Mouse (Mus musculus): ENCODE measurements around the gene Slc38a3. TPM values are rescaled to one million over a fixed set of nuclear protein-coding genes. Genes with fewer than 3 reads are reported as not detected.
"Not testable (repeated sequence)": the region's sequence is repeated elsewhere in the genome, so short reads cannot be mapped to it uniquely, and the experiment has no call there.

Gene Slc38a3
- polyA plus RNA-seq, 1 experiment from 2014 or later: 12.5 TPM

- peaks cover 39% of the 10 kb centered on the region for H3K36me3 ChIP-seq
- H3K4me3 ChIP-seq: no peak overlapping the region
- H3K4me1 ChIP-seq: peaks cover 52% of the 10 kb centered on the region
Measured at GRCm38 (mm10) chr9:107693433-107693987, 24.2 kb upstream of the Slc38a3 start.

GRCm38 (mm10) chr9:107692785-107693184 is 23.5 kb upstream of the Slc38a3 start:
- H3K36me3 ChIP-seq: peaks cover 46% of the 10 kb centered on the region
- peaks cover 8% of the 10 kb centered on the region for H3K27me3 ChIP-seq
- H3K9ac ChIP-seq: no peak overlapping the region
- no peak for ATAC-seq (ENCODE audit: low FRiP score)
- H3K4me3 ChIP-seq: no peak overlapping the region
- H3K9me3 ChIP-seq (replicated peaks): no peaks in the 10 kb centered on the region
- H3K4me1 ChIP-seq: peaks cover 44% of the 10 kb centered on the region
- 78% methylated on average over 5 of the region's 5 CpGs for WGBS
- no peak overlapping the region for H3K4me2 ChIP-seq (replicated peaks)
- no peak overlapping the region for H3K27ac ChIP-seq

More at GRCm38 (mm10) chr9:107693433-107693987, 24.2 kb upstream of the Slc38a3 start:
- Histone ChIP-seq H3K27ac (no peak overlapping the region), H3K4me2 (replicated peaks) (no peak overlapping the region), H3K27me3 (peaks cover 8% of the 10 kb centered on the region), H3K9me3 (replicated peaks) (no peaks in the 10 kb centered on the region), H3K9ac (no peak overlapping the region)
- ATAC-seq (ENCODE audit: low FRiP score): no peak
- 60% methylated on average over 4 of the region's 4 CpGs for whole genome bisulfite sequencing

DNA sequence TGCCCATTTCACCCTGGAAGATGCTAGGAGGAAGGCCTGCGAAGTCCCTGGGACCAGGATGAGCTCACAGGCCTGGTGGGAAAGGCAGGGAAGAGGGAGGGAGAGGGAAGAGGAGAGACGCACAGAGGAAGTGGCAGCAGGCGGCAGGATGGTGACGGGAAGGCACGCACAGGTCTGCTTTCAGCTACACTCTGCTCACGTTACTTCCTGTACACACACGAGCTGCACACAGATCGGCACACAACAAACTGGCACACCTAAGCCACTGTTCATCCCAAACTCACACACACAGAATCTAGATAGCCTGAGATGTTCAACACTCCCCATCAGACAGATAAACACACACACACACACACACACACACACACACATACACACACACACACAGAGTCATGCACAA is 21.1 kb upstream of the Slc38a3 start:
- WGBS: 88% methylated on average over 8 of the region's 8 CpGs
- no peak overlapping the region for H3K27ac ChIP-seq

GRCm38 (mm10) chr9:107688939-107689338 is 19.6 kb upstream of the Slc38a3 start:
- Histone ChIP-seq H3K9ac (no peak overlapping the region), H3K36me3 (peaks cover 77% of the 10 kb centered on the region), H3K27ac (no peak overlapping the region), H3K9me3 (replicated peaks) (no peaks in the 10 kb centered on the region), H3K27me3 (peaks cover 7% of the 10 kb centered on the region), H3K4me2 (replicated peaks) (no peak overlapping the region), H3K4me1 (peaks cover 12% of the 10 kb centered on the region), H3K4me3 (no peak overlapping the region)
- WGBS: 83% methylated on average over 7 of the region's 7 CpGs
- ATAC-seq (ENCODE audit: low FRiP score): no peak

More for the DNA sequence above, 21.1 kb upstream of the Slc38a3 start:
- peaks cover 65% of the 10 kb centered on the region for H3K36me3 ChIP-seq
- no peak overlapping the region for H3K4me3 ChIP-seq
- ATAC-seq (ENCODE audit: low FRiP score): no peak
- H3K27me3 ChIP-seq: peaks cover 7% of the 10 kb centered on the region
- H3K4me2 ChIP-seq (replicated peaks): no peak overlapping the region
- no peak overlapping the region for H3K9ac ChIP-seq
- H3K9me3 ChIP-seq (replicated peaks): no peaks in the 10 kb centered on the region
- peaks cover 20% of the 10 kb centered on the region for H3K4me1 ChIP-seq

DNA sequence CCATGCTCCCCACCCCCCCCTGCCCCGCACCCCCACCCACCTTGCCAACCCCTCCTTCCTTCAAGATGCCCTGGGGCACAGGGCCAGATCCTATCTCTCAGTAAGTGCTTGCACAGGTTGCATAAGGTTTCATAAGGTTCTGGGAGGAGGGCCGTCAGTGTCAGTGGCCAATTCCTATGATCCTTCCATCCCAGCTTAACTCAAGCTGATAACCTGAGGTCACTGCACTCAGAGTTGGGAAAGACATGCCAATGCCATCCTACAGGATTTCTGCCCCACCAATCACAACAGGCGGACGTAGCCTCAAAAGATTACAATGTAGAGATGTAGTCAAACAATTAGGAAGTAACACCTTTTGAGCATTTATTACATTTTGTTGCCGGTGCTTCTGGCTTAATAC is 19.1 kb upstream of the Slc38a3 start:
- Histone ChIP-seq H3K27ac (no peak overlapping the region), H3K4me3 (no peak overlapping the region), H3K4me1 (peaks cover 8% of the 10 kb centered on the region; the same call in 1 of the 2 replicates), H3K27me3 (peaks cover 7% of the 10 kb centered on the region), H3K9me3 (replicated peaks) (no peaks in the 10 kb centered on the region), H3K36me3 (peaks cover 83% of the 10 kb centered on the region), H3K4me2 (replicated peaks) (no peak overlapping the region), H3K9ac (no peak overlapping the region)
- 88% methylated on average over 5 of the region's 5 CpGs for WGBS
- no peak for ATAC-seq (ENCODE audit: low FRiP score)

GRCm38 (mm10) chr9:107685231-107685981 is 16.1 kb upstream of the Slc38a3 start:
- peaks cover 4% of the 10 kb centered on the region; the same call in 1 of the 2 replicates for H3K27me3 ChIP-seq
- H3K9ac ChIP-seq: no peak overlapping the region
- no peak overlapping the region for H3K4me2 ChIP-seq (replicated peaks)
- WGBS: 39% methylated on average over 17 of the region's 17 CpGs
- H3K4me1 ChIP-seq: no peaks in the 10 kb centered on the region
- ATAC-seq (ENCODE audit: low FRiP score): no peak
- H3K27ac ChIP-seq: no peak overlapping the region
- no peaks in the 10 kb centered on the region for H3K9me3 ChIP-seq (replicated peaks)
- no peak overlapping the region for H3K4me3 ChIP-seq
- H3K36me3 ChIP-seq: peaks cover 73% of the 10 kb centered on the region

DNA sequence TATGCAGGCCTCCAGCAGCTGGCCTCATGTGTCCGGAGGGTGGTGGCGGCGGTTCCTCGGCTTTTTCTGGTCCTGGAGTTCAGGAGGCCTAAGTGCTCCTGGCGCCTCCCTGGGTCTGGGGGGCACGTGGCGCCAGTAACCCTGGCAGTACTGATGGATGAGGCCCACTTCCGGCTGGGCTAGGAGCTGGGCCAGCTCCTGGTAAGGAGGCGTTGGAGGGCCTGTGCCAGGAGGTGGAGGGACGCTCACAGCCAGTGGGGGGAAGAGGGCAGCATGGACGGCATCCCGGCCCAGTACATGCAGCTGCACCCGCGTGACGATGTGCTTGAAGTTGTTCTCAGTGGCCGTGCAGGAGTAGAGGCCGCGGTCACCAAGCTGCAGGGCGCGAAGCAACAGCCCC is 13.1 kb upstream of the Slc38a3 start:
- H3K27me3 ChIP-seq: peaks cover 9% of the 10 kb centered on the region

GRCm38 (mm10) chr9:107679501-107679900 is 10.2 kb upstream of the Slc38a3 start, which contains the start of gene Gnat1:
Gene Gnat1 (minus strand): TSS chr9:107679712.
- no peak within 1 kb of the TSS for H3K4me2 ChIP-seq (replicated peaks)
- H3K4me3 ChIP-seq: no peak within 1 kb of the TSS
- 43% methylated on average over 5 of the region's 5 CpGs for WGBS
- H3K36me3 ChIP-seq: peaks cover 26% of the 10 kb centered on the region
- no peak within 1 kb of the TSS for H3K27ac ChIP-seq
- peaks cover 16% of the 10 kb centered on the region for H3K4me1 ChIP-seq
- H3K9me3 ChIP-seq (replicated peaks): no peaks in the 10 kb centered on the region
- no peak for ATAC-seq (ENCODE audit: low FRiP score)
- H3K27me3 ChIP-seq: peaks cover 36% of the 10 kb centered on the region
- no peak within 1 kb of the TSS for H3K9ac ChIP-seq

More for the DNA sequence above, 13.1 kb upstream of the Slc38a3 start:
- H3K27ac ChIP-seq: no peak overlapping the region
- no peak overlapping the region for H3K4me3 ChIP-seq
- no peak overlapping the region for H3K4me2 ChIP-seq (replicated peaks)
- H3K9ac ChIP-seq: 0 out of 2 replicates have a peak overlapping the region, but pooled peaks have one; percentile 13
- no peak for ATAC-seq (ENCODE audit: low FRiP score)
- peaks cover 47% of the 10 kb centered on the region for H3K36me3 ChIP-seq
- 92% methylated on average over 20 of the region's 20 CpGs for WGBS
- no peaks in the 10 kb centered on the region for H3K4me1 ChIP-seq
- H3K9me3 ChIP-seq (replicated peaks): no peaks in the 10 kb centered on the region

GRCm38 (mm10) chr9:107678861-107679260 is 9.5 kb upstream of the Slc38a3 start:
- WGBS: 86% methylated on average over 2 of the region's 2 CpGs
- Histone ChIP-seq H3K9me3 (replicated peaks) (no peaks in the 10 kb centered on the region), H3K36me3 (peaks cover 19% of the 10 kb centered on the region), H3K9ac (no peak overlapping the region), H3K4me3 (no peak overlapping the region), H3K4me2 (replicated peaks) (no peak overlapping the region), H3K27ac (no peak overlapping the region), H3K27me3 (peaks cover 37% of the 10 kb centered on the region), H3K4me1 (peaks cover 16% of the 10 kb centered on the region)
- no peak for ATAC-seq (ENCODE audit: low FRiP score)

GRCm38 (mm10) chr9:107677819-107678526 is 8.6 kb upstream of the Slc38a3 start:
- H3K4me2 ChIP-seq (replicated peaks); H3K4me3 ChIP-seq; H3K9me3 ChIP-seq (replicated peaks); H3K27ac ChIP-seq; ATAC-seq (ENCODE audit: low FRiP score); H3K9ac ChIP-seq: not testable (repeated sequence)
- WGBS: 37% methylated on average over 14 of the region's 14 CpGs
- Histone ChIP-seq H3K27me3 (peaks cover 37% of the 10 kb centered on the region), H3K4me1 (peaks cover 16% of the 10 kb centered on the region), H3K36me3 (peaks cover 11% of the 10 kb centered on the region)

GRCm38 (mm10) chr9:107677091-107677784 is 7.9 kb upstream of the Slc38a3 start:
- H3K4me1 ChIP-seq: peaks cover 16% of the 10 kb centered on the region
- H3K27me3 ChIP-seq: peaks cover 37% of the 10 kb centered on the region
- H3K4me3 ChIP-seq: 0 out of 2 replicates have a peak overlapping the region, but pooled peaks have one; percentile 31
- H3K4me2 ChIP-seq (replicated peaks): peak overlapping the region; percentile 59
- no peak overlapping the region for H3K9ac ChIP-seq
- H3K9me3 ChIP-seq (replicated peaks): no peaks in the 10 kb centered on the region
- peaks cover 5% of the 10 kb centered on the region; the same call in 1 of the 2 replicates for H3K36me3 ChIP-seq
- ATAC-seq (ENCODE audit: low FRiP score): no peak
- H3K27ac ChIP-seq: no peak overlapping the region
- 21% methylated on average over 17 of the region's 17 CpGs for WGBS

GRCm38 (mm10) chr9:107676302-107676701 is 7.0 kb upstream of the Slc38a3 start:
- peak; percentile 20 for ATAC-seq (ENCODE audit: low FRiP score)
- Histone ChIP-seq H3K9me3 (replicated peaks) (no peaks in the 10 kb centered on the region), H3K9ac (peak overlapping the region; percentile 56), H3K27me3 (peaks cover 37% of the 10 kb centered on the region), H3K4me2 (replicated peaks) (peak overlapping the region; percentile 59), H3K4me1 (peaks cover 16% of the 10 kb centered on the region), H3K27ac (no peak overlapping the region), H3K4me3 (peak overlapping the region; percentile 31), H3K36me3 (no peaks in the 10 kb centered on the region)
- 2% methylated on average over 25 of the region's 25 CpGs for WGBS
